Mouse (Mus musculus) embryonic stem cell, embryonic (primary cell): Measurements from ENCODE around the gene Il11ra1.
"Not testable (repeated sequence)": the region's sequence is repeated elsewhere in the genome, so short reads cannot be mapped to it uniquely, and the experiment has no call there.

Experiments used
- CTCF ChIA-PET, 4 experiments: fragments of 300-600 bp in 2 of 4; fragments of 350-600 bp in 2 of 4; sonication (Branson Sonifier 250); formaldehyde crosslinking; loops; one replicate each; lab custom pipeline; 2022; ENCODE audit warnings: inconsistent platforms in 2 of 4; lab: Charles Lee
- POLR2A ChIA-PET, 4 experiments: fragments of 300-600 bp in 2 of 4; fragments of 350-600 bp in 2 of 4; sonication (Branson Sonifier 250); formaldehyde crosslinking; loops; one replicate each; lab custom pipeline; 2022; ENCODE audit warnings: antibody characterized with exemption in 4 of 4, inconsistent platforms in 1 of 4; lab: Charles Lee

Il11ra1 gene

GRCm38 (mm10) chr4:41699783-41700182, at the start of gene Il11ra1:
Gene Il11ra1 (plus strand): TSS chr4:41699989.
- CTCF ChIA-PET: interaction anchor here in 1 of 4 experiments (0.5 kb wide), 1 partner anchor 195 kb away, joined by 4 read pairs; no protein-coding TSS in a partner anchor
- POLR2A ChIA-PET: not testable (repeated sequence)

- POLR2A ChIA-PET: interaction anchor here in 2 of 4 experiments (1.1 to 1.6 kb wide), 2 partner anchors 11 to 84 kb away, joined by 3 read pairs; partner anchors contain the start of genes Dnaic1 (in 1 of the 2) and Fam219a (in 1 of the 2)
- CTCF ChIA-PET: interaction anchor here in 3 of 4 experiments (0.6 to 1.7 kb wide), 9 partner anchors 10 to 174 kb away, joined by 3 to 5 read pairs (median 3); no protein-coding TSS in a partner anchor
Measured at GRCm38 (mm10) chr4:41653296-41653695, 46.5 kb upstream of the Il11ra1 start.

- ChIA-PET CTCF (interaction anchor here (0.5 to 1.7 kb wide), 14 partner anchors 8 to 305 kb away, joined by 3 to 7 read pairs (median 3); partner anchors contain the start of genes Sigmar1 (in 1 of the 4) and Ubap1 (in 1 of the 4)), POLR2A (interaction anchor here in 2 of 4 experiments (0.7 to 1.6 kb wide), 2 partner anchors 14 to 84 kb away, joined by 3 read pairs; partner anchors contain the start of genes Dnaic1 (in 1 of the 2), Enho (in 1 of the 2) and Fam219a (in 1 of the 2))
Measured at GRCm38 (mm10) chr4:41653730-41654129, 46.1 kb upstream of the Il11ra1 start.

- CTCF ChIA-PET: interaction anchor here (0.5 to 1.7 kb wide), 15 partner anchors 8 to 306 kb away, joined by 3 to 9 read pairs (median 3); partner anchors contain the start of genes Sigmar1 (in 1 of the 4) and Ubap1 (in 1 of the 4)
- POLR2A ChIA-PET: interaction anchor here in 2 of 4 experiments (0.7 to 1.6 kb wide), 2 partner anchors 14 to 85 kb away, joined by 3 read pairs; partner anchors contain the start of genes Dnaic1 (in 1 of the 2), Enho (in 1 of the 2) and Fam219a (in 1 of the 2)
Measured at GRCm38 (mm10) chr4:41654217-41654616, 45.6 kb upstream of the Il11ra1 start.

GRCm38 (mm10) chr4:41655525-41655924, 44.3 kb upstream of the Il11ra1 start:
- POLR2A ChIA-PET: no interaction called here

GRCm38 (mm10) chr4:41658566-41659384, 41.0 kb upstream of the Il11ra1 start:
- POLR2A ChIA-PET: interaction anchor here in 1 of 4 experiments (1.1 kb wide), 1 partner anchor 82 kb away, joined by 3 read pairs; no protein-coding TSS in a partner anchor
- CTCF ChIA-PET: interaction anchor here (0.5 to 1.7 kb wide), 8 partner anchors 9 to 886 kb away, joined by 3 to 6 read pairs (median 3); no protein-coding TSS in a partner anchor

More at GRCm38 (mm10) chr4:41655525-41655924, 44.3 kb upstream of the Il11ra1 start:
- CTCF ChIA-PET: no interaction called here

GRCm38 (mm10) chr4:41659556-41659955, 40.2 kb upstream of the Il11ra1 start:
- CTCF ChIA-PET: interaction anchor here in 2 of 4 experiments (0.9 to 1.7 kb wide), 2 partner anchors 10 to 107 kb away, joined by 3 to 6 read pairs; no protein-coding TSS in a partner anchor
- POLR2A ChIA-PET: interaction anchor here in 1 of 4 experiments (0.9 to 1.3 kb wide), 2 partner anchors 53 to 157 kb away, joined by 3 read pairs; partner anchors contain the start of gene AI464131

GRCm38 (mm10) chr4:41660851-41661430, 38.8 kb upstream of the Il11ra1 start:
- ChIA-PET POLR2A (interaction anchor here in 2 of 4 experiments (0.6 to 1.3 kb wide), 3 partner anchors 52 to 837 kb away, joined by 3 to 5 read pairs (median 3); partner anchors contain the start of gene AI464131 (in 1 of the 2)), CTCF (no interaction called here)

GRCm38 (mm10) chr4:41662723-41663122, 37.1 kb upstream of the Il11ra1 start:
- ChIA-PET CTCF (interaction anchor here in 1 of 4 experiments (0.5 to 1.2 kb wide), 3 partner anchors 9 to 158 kb away, joined by 3 to 4 read pairs (median 4); no protein-coding TSS in a partner anchor), POLR2A (no interaction called here)

GRCm38 (mm10) chr4:41663614-41664013, 36.2 kb upstream of the Il11ra1 start:
- ChIA-PET CTCF (interaction anchor here in 1 of 4 experiments (1.2 kb wide), 1 partner anchor 10 kb away, joined by 4 read pairs; no protein-coding TSS in a partner anchor), POLR2A (interaction anchor here in 1 of 4 experiments (1.7 kb wide), 1 partner anchor 94 kb away, joined by 7 read pairs; the partner anchor contains the start of genes Dnaic1 and Fam219a)

- CTCF ChIA-PET: interaction anchor here (0.6 to 1.4 kb wide), 14 partner anchors 12 to 185 kb away, joined by 3 to 5 read pairs (median 3); partner anchors contain the start of genes Dnaic1 (in 2 of the 4), Fam219a (in 2 of the 4) and Rpp25l (in 1 of the 4)
- POLR2A ChIA-PET: interaction anchor here in 2 of 4 experiments (0.8 to 1.7 kb wide), 8 partner anchors 9 to 95 kb away, joined by 3 to 7 read pairs (median 4); partner anchors contain the start of genes Dnaic1 (in 1 of the 2), Enho (in 1 of the 2) and Fam219a (in 1 of the 2)
Measured at GRCm38 (mm10) chr4:41664533-41664932, 35.3 kb upstream of the Il11ra1 start.

GRCm38 (mm10) chr4:41665009-41665675, 34.6 kb upstream of the Il11ra1 start:
- POLR2A ChIA-PET: interaction anchor here in 2 of 4 experiments (0.8 to 1.7 kb wide), 8 partner anchors 9 to 96 kb away, joined by 3 to 7 read pairs (median 4); partner anchors contain the start of genes Dnaic1 (in 1 of the 2), Enho (in 1 of the 2) and Fam219a (in 1 of the 2)
- CTCF ChIA-PET: interaction anchor here (0.6 to 1.4 kb wide), 12 partner anchors 11 to 186 kb away, joined by 3 to 5 read pairs (median 3); partner anchors contain the start of genes Dnaic1 (in 2 of the 4), Fam219a (in 2 of the 4) and Rpp25l (in 1 of the 4)

- POLR2A ChIA-PET: interaction anchor here in 1 of 4 experiments (0.9 kb wide), 1 partner anchor 95 kb away, joined by 4 read pairs; no protein-coding TSS in a partner anchor
- CTCF ChIA-PET: no interaction called here
Measured at GRCm38 (mm10) chr4:41666646-41667045, 33.1 kb upstream of the Il11ra1 start.

GRCm38 (mm10) chr4:41670836-41671235, 29.0 kb upstream of the Il11ra1 start:
- POLR2A ChIA-PET: interaction anchor here in 2 of 4 experiments (0.6 to 0.7 kb wide), 2 partner anchors 581 to 597 kb away, joined by 3 to 4 read pairs; no protein-coding TSS in a partner anchor
- CTCF ChIA-PET: interaction anchor here in 1 of 4 experiments (0.5 kb wide), 1 partner anchor 9 kb away, joined by 3 read pairs; no protein-coding TSS in a partner anchor

GRCm38 (mm10) chr4:41671500-41671899, 28.3 kb upstream of the Il11ra1 start:
- ChIA-PET POLR2A (interaction anchor here in 1 of 4 experiments (0.7 kb wide), 1 partner anchor 582 kb away, joined by 4 read pairs; no protein-coding TSS in a partner anchor), CTCF (no interaction called here)

GRCm38 (mm10) chr4:41671963-41672480, 27.8 kb upstream of the Il11ra1 start:
- ChIA-PET POLR2A (interaction anchor here in 1 of 4 experiments (0.6 kb wide), 1 partner anchor 182 kb away, joined by 3 read pairs; no protein-coding TSS in a partner anchor), CTCF (no interaction called here)
